Mouse (Mus musculus): ENCODE data around the gene Tsc22d3.

DNA sequence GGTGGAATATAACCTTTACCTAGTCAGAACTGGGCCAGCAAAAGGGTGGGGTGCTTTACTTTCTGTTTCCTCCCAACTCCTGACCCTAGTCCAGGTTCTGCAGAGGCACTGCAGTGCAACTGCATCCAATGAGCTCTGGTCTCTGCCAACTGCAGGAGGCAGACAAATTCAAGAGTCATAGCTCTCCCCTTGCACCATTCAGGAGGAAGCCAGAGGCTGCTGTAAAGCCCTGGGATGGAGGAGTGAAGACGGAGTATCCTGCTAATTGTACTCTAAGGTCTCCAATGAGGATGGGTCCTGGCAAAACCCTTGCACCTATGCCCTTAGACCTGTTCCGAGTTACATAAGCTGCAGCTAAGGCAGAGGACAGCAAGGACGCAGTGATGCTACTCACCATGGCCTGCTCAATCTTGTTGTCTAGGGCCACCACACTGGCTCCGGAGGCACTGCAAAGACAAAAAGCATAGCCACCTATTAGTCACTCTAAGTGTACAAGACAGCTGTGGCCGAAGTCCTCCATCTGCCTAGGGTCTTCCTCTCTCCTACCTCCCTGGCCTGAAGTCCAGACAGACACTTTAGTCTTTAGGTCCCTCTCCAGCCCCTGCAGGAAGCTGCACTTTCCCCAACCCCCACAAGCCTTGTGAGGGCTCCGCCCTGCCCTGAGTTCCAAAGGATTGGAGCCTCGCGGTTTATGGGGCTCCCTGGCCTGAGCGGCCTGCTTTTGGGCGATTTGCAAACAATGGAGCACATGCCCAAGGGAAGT lies 58.6 kb downstream of the Tsc22d3 start:
- TF ChIP-seq CTCF (conservative IDR thresholded peaks at IDR 0.05; ENCODE audit: low read length) (no peak), NANOG (IDR thresholded peaks at IDR 0.05; ENCODE audit: borderline replicate concordance, low read length) (no peak)

Data from E14TG2a.4 (cell line).